Mouse (Mus musculus) CD4-positive naive resting alpha-beta T cell, adult 76 days (primary cell): ENCODE data around the gene Pde3b. TPM values are rescaled to one million over a fixed set of nuclear protein-coding genes. Genes with fewer than 3 reads are reported as not detected.

Experiments used
- total RNA-seq: library from RNA; stranded (reverse); gene quantifications from one replicate; pipeline ENCODE4 v1.2.4, GENCODE M21; 2023

Gene Pde3b
- total RNA-seq = 119 TPM

DNA sequence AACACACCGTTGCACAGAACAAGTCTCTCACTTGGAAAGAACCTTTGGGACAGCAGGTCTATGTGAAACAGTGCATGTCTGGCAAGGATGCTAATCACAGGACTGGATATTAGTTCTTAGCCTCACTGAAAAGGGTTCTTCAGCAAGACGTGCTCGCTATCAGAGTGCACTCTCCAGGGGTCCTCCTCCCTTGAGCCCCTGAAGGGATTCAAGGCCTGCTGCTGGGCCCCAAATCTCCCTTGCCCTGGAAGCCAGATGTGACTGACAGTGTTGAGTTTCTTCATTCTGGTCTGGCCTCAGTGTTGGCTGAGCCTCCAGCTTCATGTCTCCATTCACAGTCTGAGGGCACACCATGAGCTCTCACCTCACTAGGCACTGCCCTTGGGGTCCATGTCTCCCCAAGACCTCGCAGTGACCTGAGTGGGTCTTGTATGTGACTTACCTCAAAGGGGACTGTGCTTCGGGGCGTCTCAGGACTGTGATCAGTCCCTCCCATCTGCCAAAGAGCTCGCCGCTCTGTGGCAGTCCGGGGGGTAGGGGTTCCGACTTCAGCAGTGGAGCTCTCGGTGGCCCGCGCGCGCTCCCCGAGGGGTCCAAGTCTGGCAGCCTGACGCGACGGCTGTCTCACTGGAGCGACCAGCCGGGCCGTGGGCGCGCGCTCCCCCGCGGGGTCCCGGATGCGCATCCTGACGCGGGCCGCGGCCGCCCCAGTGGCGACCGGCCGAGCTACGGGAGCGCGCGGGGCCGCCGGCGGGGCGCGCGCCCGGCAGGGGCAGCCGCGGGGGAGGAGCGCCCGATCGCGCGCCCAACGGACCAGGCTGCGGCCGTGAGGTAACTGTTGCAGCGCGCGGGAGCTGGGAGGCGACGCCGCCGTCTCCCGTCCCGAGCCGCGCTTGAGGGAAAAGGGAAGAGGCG, at the start of gene Pde3b:
TSS of gene Pde3b (plus strand) at position 861 of the 915 bp plus-strand sequence.

GRCm38 (mm10) chr7:114562531-114563241, 147.6 kb downstream of the Pde3b start, which contains the start of gene Cyp2r1:
Cyp2r1 (minus strand) TSS chr7:114562972.

Other genes starting within 250 kb of the Pde3b start
- 87.1 TPM for gene Copb1, start 160.6 kb upstream of the Pde3b start, total RNA-seq
- gene Psma1, start 139.2 kb upstream of the Pde3b start, total RNA-seq = 80.4 TPM
- 2.8 TPM for gene Cyp2r1, start 147.7 kb downstream of the Pde3b start, total RNA-seq
- gene Calca, start 221.1 kb downstream of the Pde3b start, total RNA-seq = not detected